Mouse (Mus musculus) intestine, embryonic 16.5 days (tissue): ENCODE measurements around the gene Palm3. TPM values are rescaled to one million over a fixed set of nuclear protein-coding genes. Genes with fewer than 3 reads are reported as not detected.
A peak's percentile ranks its signal among the peaks of the same experiment; 100 is the strongest.

Experiments used
- ATAC-seq: fragments of 200-750 bp; cut with Nextera tagmentation; 2 replicates; pipeline ENCODE4 v1.8.0; 2017; ENCODE audit warnings: moderate TSS enrichment, moderate library complexity
- H3K27ac ChIP-seq: fragments of 300-500 bp; sonication (generic); 2 replicates; pipeline ENCODE4 v1.5.1; 2014; ENCODE audit warnings: mild to moderate bottlenecking, low read length
- H3K27me3 ChIP-seq: fragments of 300-500 bp; sonication (generic); replicated peaks from 2 replicates; pipeline ENCODE4 v1.6.1; 2014; ENCODE audit warnings: low read length, control low read depth, mixed read lengths; ENCODE audit not compliant: control insufficient read depth, insufficient read depth
- H3K36me3 ChIP-seq: fragments of 300-500 bp; sonication (generic); 2 replicates; pipeline ENCODE4 v1.6.1; 2014; ENCODE audit warnings: low read length, control low read depth; ENCODE audit not compliant: control insufficient read depth, insufficient read depth
- H3K4me1 ChIP-seq: fragments of 300-500 bp; sonication (generic); 2 replicates; pipeline ENCODE4 v1.6.1; 2014; ENCODE audit warnings: low read length, control low read depth, mixed read lengths; ENCODE audit not compliant: control insufficient read depth, insufficient read depth
- H3K4me2 ChIP-seq: fragments of 300-500 bp; sonication (generic); 2 replicates; pipeline ENCODE4 v1.6.1; 2014; ENCODE audit warnings: low read depth, low read length, control low read depth
- H3K4me3 ChIP-seq: fragments of 300-500 bp; sonication (generic); 2 replicates; pipeline ENCODE4 v1.5.1; 2014; ENCODE audit warnings: mild to moderate bottlenecking, low read length
- H3K9ac ChIP-seq: fragments of 300-500 bp; sonication (generic); 2 replicates; pipeline ENCODE4 v1.6.1; 2014; ENCODE audit warnings: low read depth, low read length
- H3K9me3 ChIP-seq: fragments of 300-500 bp; sonication (generic); 2 replicates; pipeline ENCODE4 v1.6.1; 2016; ENCODE audit warnings: low read length, control low read depth; ENCODE audit not compliant: control insufficient read depth
- WGBS: fragments of 180-500 bp; shearing (Covaris S2); extraction: QIAGEN DNeasy Blood & Tissue Kit; methylation state at CpG from one replicate; pipeline ENCODE4 v1.1.7; 2014; 5-methylcytosine and 5-hydroxymethylcytosine counted together
- polyA plus RNA-seq: library from polyadenylated mRNA; unstranded; fragments of >200 nt; fragmentation: Nextera tagmentation; extraction: Ambion mirVana; gene quantifications from 2 replicates; pipeline ENCODE4 v1.2.1, GENCODE M21; 2015

The Palm3 gene
- 5.8 and 6.4 TPM in 2 replicates for polyA plus RNA-seq

DNA sequence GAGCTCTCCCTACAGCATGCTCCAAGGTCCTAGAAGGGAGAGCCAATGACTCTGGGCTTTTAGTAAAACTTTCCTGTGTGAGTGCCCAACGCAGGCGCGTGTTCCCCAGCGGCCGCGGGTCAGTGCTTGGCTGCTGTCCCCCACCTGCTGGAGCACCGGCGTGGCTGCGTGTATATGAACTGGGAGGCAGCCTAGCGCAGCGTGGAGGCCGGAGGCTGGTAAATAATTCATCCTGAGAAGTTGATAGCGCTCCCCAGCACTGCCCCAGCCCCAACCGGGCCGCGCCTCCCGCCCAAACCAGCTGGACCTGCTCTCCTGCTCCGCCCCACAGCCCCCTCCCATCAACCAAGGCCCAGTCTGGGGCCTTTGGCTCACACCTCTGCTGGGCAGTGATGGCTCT is at the start of gene Palm3:
Gene Palm3 (plus strand): TSS at position 376 of the 400 bp plus-strand sequence.
- peak within 1 kb of the TSS; percentile 51 for H3K4me2 ChIP-seq
- no peaks in the 10 kb centered on the region for H3K9me3 ChIP-seq
- peak within 1 kb of the TSS; percentile 27; the same call in 1 of the 2 replicates for H3K27ac ChIP-seq
- peak within 1 kb of the TSS; percentile 41 for H3K9ac ChIP-seq
- peak within 1 kb of the TSS; percentile 41 for H3K4me3 ChIP-seq
- H3K27me3 ChIP-seq, result no peaks in the 10 kb centered on the region
- ATAC-seq, result peak; percentile 72
- H3K36me3 ChIP-seq, result no peaks in the 10 kb centered on the region
- peaks cover 40% of the 10 kb centered on the region for H3K4me1 ChIP-seq
- WGBS, result 7% methylated on average over 18 of the region's 18 CpGs

- no peak for ATAC-seq
- Histone ChIP-seq H3K4me1 (peaks cover 14% of the 10 kb centered on the region), H3K4me2 (peak overlapping the region; percentile 82), H3K9ac (peak overlapping the region; percentile 78; the same call in 1 of the 2 replicates), H3K36me3 (peaks cover 10% of the 10 kb centered on the region), H3K27me3 (no peaks in the 10 kb centered on the region), H3K9me3 (no peaks in the 10 kb centered on the region), H3K27ac (peak overlapping the region; percentile 73), H3K4me3 (peak overlapping the region; percentile 94; the same call in 1 of the 2 replicates)
- WGBS, result 82% methylated on average over 6 of the region's 6 CpGs
These were observed 49.6 kb upstream of the Palm3 start for GRCm38 (mm10) chr8:83971661-83972060.

- peaks cover 10% of the 10 kb centered on the region for H3K36me3 ChIP-seq
- H3K27me3 ChIP-seq, result no peaks in the 10 kb centered on the region
- H3K27ac ChIP-seq, result peak within 1 kb of the TSS; percentile 73
- H3K9ac ChIP-seq, result peak within 1 kb of the TSS; percentile 91
- peak within 1 kb of the TSS; percentile 94 for H3K4me3 ChIP-seq
- peaks cover 22% of the 10 kb centered on the region for H3K4me1 ChIP-seq
- peak within 1 kb of the TSS; percentile 93 for H3K4me2 ChIP-seq
- ATAC-seq, result peak; percentile 99
- no peaks in the 10 kb centered on the region for H3K9me3 ChIP-seq
- WGBS, result under 1% methylated on average over 86 of the region's 94 CpGs
These were observed 48.8 kb upstream of the Palm3 start, which contains the start of gene Prkaca for GRCm38 (mm10) chr8:83972150-83973120. Prkaca (plus strand) TSS chr8:83972993.

- Histone ChIP-seq H3K4me2 (peak overlapping the region; percentile 93), H3K36me3 (peaks cover 4% of the 10 kb centered on the region; the same call in 1 of the 2 replicates), H3K4me3 (peak overlapping the region; percentile 94), H3K27me3 (no peaks in the 10 kb centered on the region), H3K4me1 (peaks cover 26% of the 10 kb centered on the region), H3K9me3 (no peaks in the 10 kb centered on the region), H3K27ac (peak overlapping the region; percentile 51; the same call in 1 of the 2 replicates), H3K9ac (peak overlapping the region; percentile 91)
- no peak; the same call in 1 of the 2 replicates for ATAC-seq
- WGBS, result 3% methylated on average over 35 of the region's 37 CpGs
These were observed 47.9 kb upstream of the Palm3 start for GRCm38 (mm10) chr8:83973161-83974031.

GRCm38 (mm10) chr8:83974521-83974920 is 46.8 kb upstream of the Palm3 start:
- no peaks in the 10 kb centered on the region for H3K27me3 ChIP-seq
- no peak overlapping the region for H3K9ac ChIP-seq
- H3K27ac ChIP-seq, result no peak overlapping the region
- H3K36me3 ChIP-seq, result no peaks in the 10 kb centered on the region
- no peak overlapping the region for H3K4me3 ChIP-seq
- peaks cover 26% of the 10 kb centered on the region for H3K4me1 ChIP-seq
- H3K9me3 ChIP-seq, result no peaks in the 10 kb centered on the region
- ATAC-seq, result no peak
- WGBS, result 87% methylated on average over 4 of the region's 4 CpGs
- H3K4me2 ChIP-seq, result no peak overlapping the region

- Histone ChIP-seq H3K4me1 (peaks cover 26% of the 10 kb centered on the region), H3K27ac (no peak overlapping the region), H3K4me2 (no peak overlapping the region), H3K9me3 (no peaks in the 10 kb centered on the region), H3K4me3 (no peak overlapping the region), H3K9ac (no peak overlapping the region), H3K27me3 (no peaks in the 10 kb centered on the region), H3K36me3 (peaks cover 3% of the 10 kb centered on the region; the same call in 1 of the 2 replicates)
- ATAC-seq, result no peak
- 86% methylated on average over 4 of the region's 4 CpGs for WGBS
These were observed 45.1 kb upstream of the Palm3 start for GRCm38 (mm10) chr8:83976101-83976630.

GRCm38 (mm10) chr8:83976779-83977350 is 44.4 kb upstream of the Palm3 start:
- 82% methylated on average over 5 of the region's 5 CpGs for WGBS
- no peak for ATAC-seq
- peaks cover 26% of the 10 kb centered on the region for H3K4me1 ChIP-seq
- H3K9ac ChIP-seq, result no peak overlapping the region
- H3K4me3 ChIP-seq, result no peak overlapping the region
- no peak overlapping the region for H3K4me2 ChIP-seq
- no peak overlapping the region for H3K27ac ChIP-seq
- H3K27me3 ChIP-seq, result no peaks in the 10 kb centered on the region
- peaks cover 10% of the 10 kb centered on the region; the same call in 1 of the 2 replicates for H3K36me3 ChIP-seq
- H3K9me3 ChIP-seq, result no peaks in the 10 kb centered on the region

GRCm38 (mm10) chr8:83977646-83978045 is 43.6 kb upstream of the Palm3 start:
- no peak overlapping the region for H3K4me3 ChIP-seq
- H3K9ac ChIP-seq, result no peak overlapping the region; the same call in none of the 2 replicates
- peaks cover 26% of the 10 kb centered on the region for H3K4me1 ChIP-seq
- H3K27me3 ChIP-seq, result no peaks in the 10 kb centered on the region
- no peak overlapping the region for H3K4me2 ChIP-seq
- ATAC-seq, result no peak
- 0 out of 2 replicates have a peak overlapping the region, but pooled peaks have one; percentile 1 for H3K27ac ChIP-seq
- peaks cover 13% of the 10 kb centered on the region; the same call in 1 of the 2 replicates for H3K36me3 ChIP-seq
- H3K9me3 ChIP-seq, result no peaks in the 10 kb centered on the region
- WGBS, result 50% methylated on average over 6 of the region's 6 CpGs
